In genomic region chr13:22001823-22002222, GRCm38 (mm10) we compare ENCODE assay signal across 16 mouse cellular contexts. TPM values are rescaled to one million over a fixed set of nuclear protein-coding genes. Genes with fewer than 3 reads are reported as not detected.
DNase-seq lines count a peak whose midpoint lies in the region; ATAC-seq and TF ChIP-seq lines count a peak whose summit lies in the region.
"Had no signal": no experiment of that assay in that cellular context is flagged by ENCODE, and none has a peak within 500 bp of the region (broad histone marks: within the 10 kb centered on the region; RNA-seq: fewer than 3 reads in every experiment).

No protein-coding gene starts in this region.

- no peaks in the 10 kb centered on the region for H3K79me2 ChIP-seq in MEL (ENCODE audit: control insufficient read depth, insufficient read depth, low read length, poor library complexity)

- no peak overlapping the region for H3K27ac ChIP-seq in lung, embryonic 14.5 days (ENCODE audit: low read depth)
- H3K27ac ChIP-seq in MEL (ENCODE audit: control insufficient read depth, low read depth, low read length): peak overlapping the region; percentile 33; the same call in 1 of the 2 replicates
- no peak overlapping the region for H3K27ac ChIP-seq in forebrain, postnatal 0 days (ENCODE audit: low read depth, low read length)
- H3K27ac ChIP-seq: intestine, embryonic 15.5 days had no signal

- no peak for TF ChIP-seq RAD21 in MEL (IDR thresholded peaks at IDR 0.05; ENCODE audit: low read depth, low read length)

- no peaks in the 10 kb centered on the region for H3K36me3 ChIP-seq in lung, embryonic 14.5 days (ENCODE audit: insufficient read depth)
- peaks cover 0 to 12% of the 10 kb centered on the region in 2 experiments; a peak in 2 of 4 replicates for H3K36me3 ChIP-seq in MEL (ENCODE audit: control insufficient read depth in 1 of 2, insufficient read depth in 2 of 2, low read length in 2 of 2)
- H3K36me3 ChIP-seq in forebrain, postnatal 0 days (ENCODE audit: insufficient read depth): no peaks in the 10 kb centered on the region
- H3K36me3 ChIP-seq: intestine, embryonic 15.5 days had no signal

- peaks cover 79% of the 10 kb centered on the region for H3K27me3 ChIP-seq in lung, embryonic 14.5 days (ENCODE audit: insufficient read depth, low read length)
- H3K27me3 ChIP-seq in MEL (ENCODE audit: control insufficient read depth in 1 of 2, insufficient read depth in 2 of 2, low read length in 2 of 2): peaks cover 2 to 6% of the 10 kb centered on the region in 2 experiments; a peak in 3 of 4 replicates
- H3K27me3 ChIP-seq in forebrain, postnatal 0 days (ENCODE audit: insufficient read depth, low read length): peaks cover 94% of the 10 kb centered on the region

- H3K4me1 ChIP-seq in lung, embryonic 14.5 days (ENCODE audit: insufficient read depth): no peaks in the 10 kb centered on the region; the same call in 1 of the 2 replicates
- peaks cover 0 to 21% of the 10 kb centered on the region in 2 experiments; a peak in 2 of 4 replicates for H3K4me1 ChIP-seq in MEL (ENCODE audit: control insufficient read depth in 1 of 2, insufficient read depth in 2 of 2, low read length in 2 of 2)
- 0 out of 2 replicates have a peak, but pooled peaks cover 4% of the 10 kb centered on the region for H3K4me1 ChIP-seq in forebrain, postnatal 0 days (ENCODE audit: insufficient read depth)

- H3K4me2 ChIP-seq in lung, embryonic 14.5 days: 0 out of 2 replicates have a peak overlapping the region, but pooled peaks have one; percentile 21
- no peak overlapping the region for H3K4me2 ChIP-seq in forebrain, postnatal 0 days (ENCODE audit: low read depth)
- H3K4me2 ChIP-seq: intestine, embryonic 15.5 days had no signal

- no peak for TF ChIP-seq CTCF in lung, embryonic 14.5 days (IDR thresholded peaks at IDR 0.05; ENCODE audit: low read depth)
- TF ChIP-seq CTCF in MEL (IDR thresholded peaks at IDR 0.05 in 2 of 3, conservative IDR thresholded peaks at IDR 0.05 in 1 of 3; ENCODE audit: control insufficient read depth in 1 of 3, insufficient read depth in 1 of 3, low read depth in 2 of 3, low read length in 3 of 3, poor library complexity in 1 of 3, severe bottlenecking in 1 of 3): no peak
- no peak for TF ChIP-seq CTCF in forebrain, postnatal 0 days (IDR thresholded peaks at IDR 0.05; ENCODE audit: low read depth)

- no peak for TF ChIP-seq EP300 in MEL (IDR thresholded peaks at IDR 0.05; ENCODE audit: low read depth in 1 of 2, low read length in 2 of 2)

- WGBS in lung, embryonic 14.5 days: 23% methylated on average over 5 of the region's 5 CpGs
- 23% methylated on average over 5 of the region's 5 CpGs for WGBS in forebrain, postnatal 0 days

- ATAC-seq in lung, embryonic 14.5 days (ENCODE audit: insufficient read depth): no peak
- peak; percentile 22 for ATAC-seq in inflammation-experienced regulatory T-cells, adult 6 months
- peak; percentile 48; the same call in 1 of the 2 replicates for ATAC-seq in monocyte, adult 5-6 weeks (replicated peaks; ENCODE audit: insufficient number of reproducible peaks, low FRiP score, low TSS enrichment, poor library complexity, severe bottlenecking)
- no peak for ATAC-seq in forebrain, postnatal 0 days
- ATAC-seq: forebrain, embryonic 14.5 days; intestine, embryonic 15.5 days had no signal

- H3K4me3 ChIP-seq in lung, embryonic 14.5 days (ENCODE audit: low read depth, low read length): no peak overlapping the region
- peak overlapping the region; percentile 40 to 43 for H3K4me3 ChIP-seq in MEL (ENCODE audit: control insufficient read depth in 1 of 2, insufficient read depth in 1 of 2, low read depth in 2 of 2, low read length in 2 of 2)
- H3K4me3 ChIP-seq in forebrain, postnatal 0 days (ENCODE audit: low read depth, low read length): no peak overlapping the region
- H3K4me3 ChIP-seq: intestine, embryonic 15.5 days had no signal

- H3K9me3 ChIP-seq in lung, embryonic 14.5 days (ENCODE audit: low read depth, low read length): no peaks in the 10 kb centered on the region
- H3K9me3 ChIP-seq in MEL (replicated peaks; ENCODE audit: insufficient read depth, low read length): no peaks in the 10 kb centered on the region
- H3K9me3 ChIP-seq in forebrain, postnatal 0 days (ENCODE audit: low read length): no peaks in the 10 kb centered on the region
- H3K9me3 ChIP-seq: intestine, embryonic 15.5 days had no signal

- peak; percentile 65 for DNase-seq in lung, embryonic 14.5 days
- no peak for DNase-seq in lung, postnatal 10 days
- peak; percentile 80 for DNase-seq in MEL (ENCODE audit: low read depth, low spot score)
- DNase-seq in forebrain, postnatal 0 days: no peak
- DNase-seq in cerebellum, adult 11-12 months: no peak
- DNase-seq: adrenal gland, postnatal 10 days; cerebellum, postnatal 36 days; gastrocnemius, postnatal 25 days; heart, postnatal 10 days; kidney, postnatal 14 days had no signal

- TF ChIP-seq POLR2A in MEL (IDR thresholded peaks at IDR 0.05; ENCODE audit: control insufficient read depth in 1 of 2, insufficient read depth in 1 of 2, low read depth in 1 of 2, low read length in 2 of 2, poor library complexity in 1 of 2): 0 out of 4 replicates have a peak, but pooled peaks of 1 of the 2 experiments have one; percentile 16

- no peak overlapping the region for H3K9ac ChIP-seq in lung, embryonic 14.5 days
- H3K9ac ChIP-seq in MEL (ENCODE audit: control insufficient read depth, low read depth, low read length, poor library complexity, severe bottlenecking): peak overlapping the region; percentile 32
- H3K9ac ChIP-seq in forebrain, postnatal 0 days: no peak overlapping the region
- H3K9ac ChIP-seq: intestine, embryonic 15.5 days had no signal

TF ChIP-seq in MEL, 35 proteins besides CTCF, POLR2A, EP300 and RAD21 (continues in another document):
- TF ChIP-seq HCFC1 (IDR thresholded peaks at IDR 0.05; ENCODE audit: low read depth, low read length): 0 out of 2 replicates have a peak, but pooled peaks have one; percentile 23
- TF ChIP-seq SIN3A (IDR thresholded peaks at IDR 0.05; ENCODE audit: low read length): peak; percentile 43
- TF ChIP-seq BHLHE40 (IDR thresholded peaks at IDR 0.05; ENCODE audit: borderline replicate concordance, low read depth, low read length): no peak
- no peak for TF ChIP-seq E2F4 (IDR thresholded peaks at IDR 0.05; ENCODE audit: borderline replicate concordance, low read depth, low read length)

RNA-seq across cellular contexts. Expression of gene Prss16, which starts 7.7 kb away (rescaled TPM):
- 1.6 and 2.0 TPM in 2 replicates for polyA plus RNA-seq in lung, embryonic 14.5 days (2014; fragmentation: Nextera tagmentation; extraction: Ambion mirVana)
- total RNA-seq in MEL (2012; rRNA removed): not detected in 2 replicates
- polyA plus RNA-seq in MEL (2012; ENCODE audit: insufficient read depth in 1 of 2, insufficient read length in 2 of 2, low read depth in 1 of 2, low replicate concordance in 2 of 2, missing spikeins in 1 of 2): under 1 TPM in 1 of 2 experiments, not detected in 1; 0.47 TPM
- 1 to 10 TPM in 1 of 3 experiments, under 1 TPM in 1, not detected in 1; 0.24 to 1.2 TPM for polyA plus RNA-seq in inflammation-experienced regulatory T-cells, adult 6 months (2017; shearing (Covaris generic))
- 0.10 to 0.64 TPM in 2 of 3 replicates, not detected in the other for total RNA-seq in monocyte, adult 5-6 weeks (2017)
- not detected in 2 replicates for total RNA-seq in forebrain, postnatal 0 days (2014; rRNA removed)
- polyA plus RNA-seq in forebrain, postnatal 0 days (2015; fragmentation: Nextera tagmentation; extraction: Ambion mirVana): not detected in 2 replicates
- total RNA-seq: adrenal gland, postnatal 10 days; gastrocnemius, postnatal 25 days; heart, postnatal 10 days; layer of hippocampus, postnatal 10 days had no signal

RNA-seq across cellular contexts. Expression of gene Pom121l2, which starts 20.8 kb away (rescaled TPM):
- 0.12 and 0.26 TPM in 2 replicates for polyA plus RNA-seq in lung, embryonic 14.5 days (2014; fragmentation: Nextera tagmentation; extraction: Ambion mirVana)
- total RNA-seq in MEL (2012; rRNA removed): not detected in 2 replicates
- polyA plus RNA-seq in MEL (2012; ENCODE audit: insufficient read depth in 1 of 2, insufficient read length in 2 of 2, low read depth in 1 of 2, low replicate concordance in 2 of 2, missing spikeins in 1 of 2): not detected
- polyA plus RNA-seq in inflammation-experienced regulatory T-cells, adult 6 months (2017; shearing (Covaris generic)): not detected
- total RNA-seq in monocyte, adult 5-6 weeks (2017): 0.32 to 0.78 TPM in 2 of 3 replicates, not detected in the other
- 0.38 TPM in 1 of 2 replicates, not detected in the other for total RNA-seq in forebrain, postnatal 0 days (2014; rRNA removed)
- not detected in 2 replicates for polyA plus RNA-seq in forebrain, postnatal 0 days (2015; fragmentation: Nextera tagmentation; extraction: Ambion mirVana)
- total RNA-seq: adrenal gland, postnatal 10 days; gastrocnemius, postnatal 25 days; heart, postnatal 10 days; left cerebral cortex, postnatal 36 days had no signal

RNA-seq across cellular contexts. Expression of gene Hist1h2ah, which starts 33.5 kb away (rescaled TPM):
- 21.2 and 21.6 TPM in 2 replicates for polyA plus RNA-seq in lung, embryonic 14.5 days (2014; fragmentation: Nextera tagmentation; extraction: Ambion mirVana)
- 1,264 and 1,284 TPM in 2 replicates for total RNA-seq in MEL (2012; rRNA removed)
- polyA plus RNA-seq in MEL (2012; ENCODE audit: insufficient read depth in 1 of 2, insufficient read length in 2 of 2, low read depth in 1 of 2, low replicate concordance in 2 of 2, missing spikeins in 1 of 2): 1 to 10 TPM in 1 of 2 experiments, not detected in 1; 3.7 TPM
- 100 to 1,000 TPM in 1 of 3 experiments, 10 to 100 TPM in 1, not detected in 1; 52.3 to 507 TPM for polyA plus RNA-seq in inflammation-experienced regulatory T-cells, adult 6 months (2017; shearing (Covaris generic))
- 11.3 to 37.5 TPM in 2 of 3 replicates, not detected in the other for total RNA-seq in monocyte, adult 5-6 weeks (2017)
- 9.2 and 47.2 TPM in 2 replicates for total RNA-seq in forebrain, postnatal 0 days (2014; rRNA removed)
- polyA plus RNA-seq in forebrain, postnatal 0 days (2015; fragmentation: Nextera tagmentation; extraction: Ambion mirVana): 1.6 and 1.9 TPM in 2 replicates

RNA-seq across cellular contexts. Expression of gene Hist1h2bk, which starts 33.8 kb away (rescaled TPM):
- 8.6 and 11.7 TPM in 2 replicates for polyA plus RNA-seq in lung, embryonic 14.5 days (2014; fragmentation: Nextera tagmentation; extraction: Ambion mirVana)
- total RNA-seq in MEL (2012; rRNA removed): 2,495 and 3,316 TPM in 2 replicates
- polyA plus RNA-seq in MEL (2012; ENCODE audit: insufficient read depth in 1 of 2, insufficient read length in 2 of 2, low read depth in 1 of 2, low replicate concordance in 2 of 2, missing spikeins in 1 of 2): 1 to 10 TPM in 1 of 2 experiments, not detected in 1; 5.7 TPM
- polyA plus RNA-seq in inflammation-experienced regulatory T-cells, adult 6 months (2017; shearing (Covaris generic)): 1 to 10 TPM in 2 of 3 experiments, not detected in 1; 2.2 to 9.9 TPM
- total RNA-seq in monocyte, adult 5-6 weeks (2017): 6.8 to 12.3 TPM (median 11.3 TPM) in 3 replicates
- 233 and 262 TPM in 2 replicates for total RNA-seq in forebrain, postnatal 0 days (2014; rRNA removed)
- 0.40 TPM in 1 of 2 replicates, not detected in the other for polyA plus RNA-seq in forebrain, postnatal 0 days (2015; fragmentation: Nextera tagmentation; extraction: Ambion mirVana)

RNA-seq across cellular contexts. Expression of gene Hist1h4i, which starts 39.3 kb away (rescaled TPM):
- polyA plus RNA-seq in lung, embryonic 14.5 days (2014; fragmentation: Nextera tagmentation; extraction: Ambion mirVana): 26.4 and 26.7 TPM in 2 replicates
- total RNA-seq in MEL (2012; rRNA removed): 1,065 and 1,370 TPM in 2 replicates
- polyA plus RNA-seq in MEL (2012; ENCODE audit: insufficient read depth in 1 of 2, insufficient read length in 2 of 2, low read depth in 1 of 2, low replicate concordance in 2 of 2, missing spikeins in 1 of 2): 10 to 100 TPM in 1 of 2 experiments, not detected in 1; 10.4 TPM
- 10 to 100 TPM in 1 of 3 experiments, 1 to 10 TPM in 2; 4.1 to 18.5 (median 6.5) TPM for polyA plus RNA-seq in inflammation-experienced regulatory T-cells, adult 6 months (2017; shearing (Covaris generic))
- 13.3 to 29.5 TPM (median 23.6 TPM) in 3 replicates for total RNA-seq in monocyte, adult 5-6 weeks (2017)
- total RNA-seq in forebrain, postnatal 0 days (2014; rRNA removed): 26.4 and 44.9 TPM in 2 replicates
- 4.2 and 5.8 TPM in 2 replicates for polyA plus RNA-seq in forebrain, postnatal 0 days (2015; fragmentation: Nextera tagmentation; extraction: Ambion mirVana)

Comparison
In these comparisons a context has a peak if more than half of its experiments do, and no peak if none do; other contexts are left out.
1. DNase-seq: peak in lung, embryonic 14.5 days (single experiment) and MEL (single experiment); none in lung, postnatal 10 days (single experiment), forebrain, postnatal 0 days (single experiment) and cerebellum, adult 11-12 months (single experiment).
2. ATAC-seq: peak in inflammation-experienced regulatory T-cells, adult 6 months (single experiment) and monocyte, adult 5-6 weeks (single experiment); none in lung, embryonic 14.5 days (single experiment) and forebrain, postnatal 0 days (single experiment).
3. H3K4me3 ChIP-seq: peak in MEL (2 of 2); none in lung, embryonic 14.5 days (single experiment) and forebrain, postnatal 0 days (single experiment).